Mouse (Mus musculus) midbrain, embryonic 14.5 days (tissue): Measurements from ENCODE around the gene Gm27021. TPM values are rescaled to one million over a fixed set of nuclear protein-coding genes. Genes with fewer than 3 reads are reported as not detected.
A peak's percentile ranks its signal among the peaks of the same experiment; 100 is the strongest.

Experiments
- ATAC-seq: fragments of 200-750 bp; cut with Nextera tagmentation; 2 replicates; pipeline ENCODE4 v1.8.0; 2017; ENCODE audit warnings: moderate number of reproducible peaks, moderate library complexity; ENCODE audit not compliant: low FRiP score, low TSS enrichment
- DNase-seq: peaks from one replicate; pipeline ENCODE4 v3.0.0-alpha.2; 2015
- H3K27ac ChIP-seq: fragments of 300-500 bp; sonication (generic); replicated peaks from 2 replicates; pipeline ENCODE4 v1.5.1; 2014; ENCODE audit warnings: mild to moderate bottlenecking, low read depth, low read length, moderate library complexity
- H3K27me3 ChIP-seq: fragments of 300-500 bp; sonication (generic); 2 replicates; pipeline ENCODE4 v1.6.1; 2014; ENCODE audit warnings: low read length, control low read depth, mixed read lengths; ENCODE audit not compliant: control insufficient read depth, insufficient read depth
- H3K36me3 ChIP-seq: fragments of 300-500 bp; sonication (generic); 2 replicates; pipeline ENCODE4 v1.6.1; 2014; ENCODE audit warnings: low read length, control low read depth; ENCODE audit not compliant: control insufficient read depth, insufficient read depth
- H3K4me1 ChIP-seq: fragments of 300-500 bp; sonication (generic); 2 replicates; pipeline ENCODE4 v1.6.1; 2014; ENCODE audit warnings: mild to moderate bottlenecking, antibody characterized with exemption, low read length, control low read depth; ENCODE audit not compliant: control insufficient read depth, insufficient read depth
- H3K4me2 ChIP-seq: fragments of 300-500 bp; sonication (generic); 2 replicates; pipeline ENCODE4 v1.6.1; 2014; ENCODE audit warnings: mild to moderate bottlenecking, low read length, moderate library complexity
- H3K4me3 ChIP-seq: fragments of 300-500 bp; sonication (generic); replicated peaks from 2 replicates; pipeline ENCODE4 v1.5.1; 2014; ENCODE audit warnings: low read depth, low read length
- H3K9ac ChIP-seq: fragments of 300-500 bp; sonication (generic); replicated peaks from 2 replicates; pipeline ENCODE4 v1.6.1; 2014; ENCODE audit warnings: mild to moderate bottlenecking, low read length, moderate library complexity
- H3K9me3 ChIP-seq: fragments of 300-500 bp; sonication (generic); 2 replicates; pipeline ENCODE4 v1.6.1; 2016; ENCODE audit warnings: low read length, control low read depth, mixed read lengths; ENCODE audit not compliant: control insufficient read depth
- WGBS: fragments of 180-500 bp; shearing (Covaris S2); extraction: QIAGEN DNeasy Blood & Tissue Kit; methylation state at CpG from one replicate; pipeline ENCODE4 v1.1.7; 2014; 5-methylcytosine and 5-hydroxymethylcytosine counted together
- polyA plus RNA-seq: library from polyadenylated mRNA; unstranded; fragments of >200 nt; fragmentation: Nextera tagmentation; extraction: Ambion mirVana; gene quantifications from 2 replicates; pipeline ENCODE4 v1.2.1, GENCODE M21; 2014

Gm27021 gene
- polyA plus RNA-seq, 1 experiment from 2014 or later = 5.1 TPM

- H3K4me3 ChIP-seq = no peak overlapping the region
- no peaks in the 10 kb centered on the region for H3K4me1 ChIP-seq
- no peak overlapping the region for H3K27ac ChIP-seq
- H3K9me3 ChIP-seq = no peaks in the 10 kb centered on the region
- H3K27me3 ChIP-seq = no peaks in the 10 kb centered on the region
- H3K4me2 ChIP-seq = no peak overlapping the region
- H3K9ac ChIP-seq = no peak overlapping the region
- no peak for ATAC-seq
- 91% methylated on average over 4 of the region's 4 CpGs for WGBS
- DNase-seq = no peak
- H3K36me3 ChIP-seq = no peaks in the 10 kb centered on the region
Observed at GRCm38 (mm10) chr8:120700053-120700452, 32.2 kb upstream of the Gm27021 start.

- Histone ChIP-seq H3K4me2 (no peak overlapping the region), H3K9me3 (no peaks in the 10 kb centered on the region), H3K9ac (no peak overlapping the region), H3K27me3 (no peaks in the 10 kb centered on the region), H3K36me3 (no peaks in the 10 kb centered on the region), H3K27ac (no peak overlapping the region), H3K4me3 (no peak overlapping the region), H3K4me1 (no peaks in the 10 kb centered on the region)
- DNase-seq (no peak), ATAC-seq (no peak)
- WGBS = 66% methylated on average over 2 of the region's 2 CpGs
Observed at GRCm38 (mm10) chr8:120699565-120699964, 31.7 kb upstream of the Gm27021 start.

- 83% methylated on average over 6 of the region's 6 CpGs for WGBS
- Histone ChIP-seq H3K4me2 (no peak overlapping the region), H3K9ac (no peak overlapping the region), H3K27ac (no peak overlapping the region), H3K36me3 (no peaks in the 10 kb centered on the region), H3K9me3 (no peaks in the 10 kb centered on the region), H3K4me1 (no peaks in the 10 kb centered on the region), H3K4me3 (no peak overlapping the region), H3K27me3 (no peaks in the 10 kb centered on the region)
- no peak for ATAC-seq
- no peak for DNase-seq
Observed at GRCm38 (mm10) chr8:120699079-120699478, 31.2 kb upstream of the Gm27021 start.

- H3K9ac ChIP-seq = no peak overlapping the region
- DNase-seq (no peak), ATAC-seq (no peak)
- no peaks in the 10 kb centered on the region for H3K9me3 ChIP-seq
- no peaks in the 10 kb centered on the region for H3K27me3 ChIP-seq
- no peak overlapping the region for H3K4me3 ChIP-seq
- H3K4me2 ChIP-seq = no peak overlapping the region
- no peaks in the 10 kb centered on the region for H3K36me3 ChIP-seq
- H3K27ac ChIP-seq = no peak overlapping the region
- no peaks in the 10 kb centered on the region for H3K4me1 ChIP-seq
- 91% methylated on average over 7 of the region's 7 CpGs for WGBS
Observed at GRCm38 (mm10) chr8:120698426-120698825, 30.5 kb upstream of the Gm27021 start.

GRCm38 (mm10) chr8:120697979-120698272 lies 30.0 kb upstream of the Gm27021 start:
- H3K9me3 ChIP-seq = no peaks in the 10 kb centered on the region
- no peak overlapping the region for H3K4me3 ChIP-seq
- H3K4me2 ChIP-seq = no peak overlapping the region
- ATAC-seq (no peak), DNase-seq (no peak)
- no peaks in the 10 kb centered on the region for H3K4me1 ChIP-seq
- H3K27me3 ChIP-seq = no peaks in the 10 kb centered on the region
- no peaks in the 10 kb centered on the region for H3K36me3 ChIP-seq
- H3K27ac ChIP-seq = no peak overlapping the region
- H3K9ac ChIP-seq = no peak overlapping the region

- Histone ChIP-seq H3K4me3 (no peak overlapping the region), H3K9me3 (no peaks in the 10 kb centered on the region), H3K27me3 (no peaks in the 10 kb centered on the region), H3K27ac (no peak overlapping the region), H3K9ac (no peak overlapping the region), H3K36me3 (no peaks in the 10 kb centered on the region), H3K4me1 (no peaks in the 10 kb centered on the region), H3K4me2 (no peak overlapping the region)
- WGBS = 82% methylated on average over 17 of the region's 17 CpGs
- no peak for ATAC-seq
- DNase-seq = peak; percentile 48
Observed at GRCm38 (mm10) chr8:120697154-120697978, 29.5 kb upstream of the Gm27021 start.

- 50% methylated on average over 13 of the region's 13 CpGs for WGBS
- no peak for ATAC-seq
- no peak overlapping the region for H3K27ac ChIP-seq
Observed at GRCm38 (mm10) chr8:120696401-120697153, 28.7 kb upstream of the Gm27021 start.

DNA sequence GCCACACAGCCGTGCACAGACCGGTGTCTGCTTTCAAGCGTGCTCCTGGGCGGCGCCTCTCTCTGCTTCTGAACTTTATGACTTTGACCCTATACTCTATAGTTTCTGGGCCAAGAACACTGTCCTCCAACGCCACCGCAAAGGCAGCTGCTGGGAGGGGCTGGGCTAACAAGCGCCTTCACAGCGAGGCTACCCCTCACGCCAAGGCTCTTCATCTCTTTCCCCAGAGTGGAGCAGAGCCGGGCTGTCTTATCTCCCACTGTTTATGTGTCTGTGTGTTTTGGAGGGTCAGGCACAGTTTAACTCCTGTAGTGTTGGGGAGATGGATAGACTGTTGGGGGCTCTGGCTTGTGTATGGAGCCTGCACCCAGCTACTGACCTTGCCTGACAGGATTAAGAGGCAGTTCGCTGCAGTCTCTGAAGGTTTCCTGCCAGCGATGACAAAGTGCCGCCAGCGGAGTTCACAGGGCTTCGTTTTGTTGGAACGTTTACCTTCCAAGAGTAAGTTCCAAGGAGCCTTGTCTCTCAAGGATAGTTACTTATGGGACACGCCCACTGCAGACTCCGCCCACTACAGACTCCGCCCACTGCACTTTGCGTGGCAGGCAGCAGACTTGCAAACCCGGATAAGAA lies 26.1 kb upstream of the Gm27021 start:
- no peak for DNase-seq
- Histone ChIP-seq H3K9ac (no peak overlapping the region), H3K4me3 (no peak overlapping the region), H3K4me1 (no peaks in the 10 kb centered on the region), H3K9me3 (no peaks in the 10 kb centered on the region), H3K27ac (no peak overlapping the region), H3K4me2 (no peak overlapping the region), H3K27me3 (no peaks in the 10 kb centered on the region), H3K36me3 (no peaks in the 10 kb centered on the region)
- no peak for ATAC-seq
- 55% methylated on average over 22 of the region's 22 CpGs for WGBS

More at GRCm38 (mm10) chr8:120696401-120697153, 28.7 kb upstream of the Gm27021 start:
- Histone ChIP-seq H3K4me1 (no peaks in the 10 kb centered on the region), H3K9ac (no peak overlapping the region), H3K4me3 (no peak overlapping the region), H3K36me3 (no peaks in the 10 kb centered on the region), H3K4me2 (no peak overlapping the region), H3K9me3 (no peaks in the 10 kb centered on the region), H3K27me3 (no peaks in the 10 kb centered on the region)
- no peak for DNase-seq
